Mouse (Mus musculus) frontal cortex, adult 2 months (tissue): ENCODE data around the gene Hand2. TPM values are rescaled to one million over a fixed set of nuclear protein-coding genes. Genes with fewer than 3 reads are reported as not detected.

Source experiments
- DNase-seq, 2 experiments: peaks; one replicate each; pipeline ENCODE4 v3.0.0; 2022; ENCODE audit warnings: low spot score in 1 of 2; ENCODE audit errors: extremely low spot score in 1 of 2
- polyA plus RNA-seq: library from polyadenylated mRNA; depleted of rRNA; stranded (reverse); fragments of >200 nt; gene quantifications from 2 replicates; pipeline ENCODE4 v1.2.3, GENCODE M21; 2012

Gene Hand2
- polyA plus RNA-seq, 1 experiment = 0.04 TPM

GRCm38 (mm10) chr8:57324091-57324490, 3.3 kb downstream of the Hand2 start:
- no peak for DNase-seq

DNA sequence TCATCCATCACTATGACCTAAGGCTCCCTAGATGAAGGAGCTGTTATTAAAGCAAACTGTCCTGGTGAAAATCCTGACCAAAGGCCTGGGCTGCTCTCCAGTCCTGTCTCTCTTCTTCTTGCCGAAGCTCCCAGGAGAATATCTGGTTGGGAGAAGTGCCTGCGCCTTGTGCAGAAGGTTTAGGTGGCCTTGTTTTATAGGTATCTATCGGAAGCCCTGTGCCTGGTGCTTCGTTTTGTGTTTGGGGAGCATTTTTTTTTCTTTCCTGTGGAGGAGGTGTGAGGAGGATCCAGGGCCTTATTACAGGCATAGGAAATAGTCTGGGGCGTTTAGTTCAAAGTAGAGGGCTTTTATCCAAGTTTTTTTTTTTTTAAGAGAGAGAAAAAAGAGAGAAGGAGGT, 3.9 kb downstream of the Hand2 start:
- no peak for DNase-seq

- no peak for DNase-seq
Observed at GRCm38 (mm10) chr8:57325111-57325891, 4.5 kb downstream of the Hand2 start.

DNA sequence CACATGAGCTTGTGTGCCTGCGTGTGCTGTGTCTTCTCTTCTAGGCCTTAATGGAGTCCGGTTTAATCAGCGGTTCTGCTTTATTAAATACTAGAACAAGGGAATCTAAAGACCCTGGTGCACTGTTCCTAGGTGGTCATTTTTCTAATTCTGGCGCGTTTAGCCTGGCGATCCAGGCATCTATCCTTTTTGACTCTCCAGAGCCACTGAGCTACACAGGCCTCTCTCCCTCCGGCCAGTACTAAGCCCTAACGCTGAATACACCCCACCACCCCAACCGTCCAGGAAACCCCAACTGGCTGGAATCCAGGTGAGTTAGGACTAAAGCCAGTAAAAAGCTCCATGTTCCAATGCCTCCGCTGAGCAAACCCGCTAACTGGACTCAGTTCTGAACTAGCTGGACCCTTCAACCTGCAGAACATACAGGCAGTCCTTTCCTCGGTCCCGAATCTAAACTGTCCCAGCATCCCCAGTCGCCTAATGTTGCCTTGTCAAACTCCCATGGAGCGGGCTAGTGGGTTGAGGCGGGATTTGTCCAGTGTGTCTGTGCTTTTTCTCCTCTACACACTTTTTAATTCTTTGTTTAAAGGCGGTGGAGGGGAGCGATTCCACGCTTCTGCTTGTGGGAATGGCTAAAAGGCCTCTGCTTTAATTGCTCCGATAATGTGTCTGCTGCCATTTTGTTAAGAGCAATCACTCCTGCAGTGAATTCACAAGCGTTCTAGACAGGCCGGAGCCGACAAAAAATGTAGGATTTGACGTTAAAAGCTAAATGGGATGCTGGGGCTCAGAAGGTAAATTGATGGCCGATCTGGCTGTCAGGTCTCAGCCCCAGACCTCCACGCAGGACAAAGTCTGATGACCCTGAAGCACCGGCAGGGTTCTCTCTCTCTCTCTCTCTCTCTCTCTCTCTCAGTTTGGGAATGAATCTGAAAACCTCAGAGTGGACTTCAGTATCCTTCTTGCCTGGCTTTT, 5.6 kb downstream of the Hand2 start:
- no peak for DNase-seq

GRCm38 (mm10) chr8:57327281-57328160, 6.7 kb downstream of the Hand2 start:
- DNase-seq = no peak

GRCm38 (mm10) chr8:57328161-57328920, 7.6 kb downstream of the Hand2 start:
- DNase-seq = no peak

- DNase-seq = no peak
Observed at GRCm38 (mm10) chr8:57328931-57329341, 8.2 kb downstream of the Hand2 start.

DNA sequence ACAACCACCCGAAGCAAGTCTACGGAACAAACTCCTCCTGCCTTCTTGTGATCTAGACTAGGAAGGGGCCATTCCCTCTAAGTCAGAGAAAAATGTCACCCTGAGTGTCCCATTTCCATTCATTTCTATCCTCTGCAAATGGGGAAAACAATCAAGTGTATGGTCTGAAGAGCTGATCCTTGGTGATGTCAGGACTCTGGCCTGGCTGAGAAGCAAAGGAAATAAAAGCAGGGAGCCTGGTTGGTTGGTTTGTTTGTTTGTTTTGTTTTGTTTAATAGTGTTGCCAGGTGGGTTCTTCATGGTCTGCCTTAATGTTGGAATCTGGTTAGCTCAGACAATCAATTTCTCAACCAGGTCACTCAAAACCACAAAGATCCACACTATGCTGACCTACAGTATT, 9.3 kb downstream of the Hand2 start:
- DNase-seq = no peak

GRCm38 (mm10) chr8:57331727-57332630, 11.2 kb downstream of the Hand2 start:
- DNase-seq = no peak

DNA sequence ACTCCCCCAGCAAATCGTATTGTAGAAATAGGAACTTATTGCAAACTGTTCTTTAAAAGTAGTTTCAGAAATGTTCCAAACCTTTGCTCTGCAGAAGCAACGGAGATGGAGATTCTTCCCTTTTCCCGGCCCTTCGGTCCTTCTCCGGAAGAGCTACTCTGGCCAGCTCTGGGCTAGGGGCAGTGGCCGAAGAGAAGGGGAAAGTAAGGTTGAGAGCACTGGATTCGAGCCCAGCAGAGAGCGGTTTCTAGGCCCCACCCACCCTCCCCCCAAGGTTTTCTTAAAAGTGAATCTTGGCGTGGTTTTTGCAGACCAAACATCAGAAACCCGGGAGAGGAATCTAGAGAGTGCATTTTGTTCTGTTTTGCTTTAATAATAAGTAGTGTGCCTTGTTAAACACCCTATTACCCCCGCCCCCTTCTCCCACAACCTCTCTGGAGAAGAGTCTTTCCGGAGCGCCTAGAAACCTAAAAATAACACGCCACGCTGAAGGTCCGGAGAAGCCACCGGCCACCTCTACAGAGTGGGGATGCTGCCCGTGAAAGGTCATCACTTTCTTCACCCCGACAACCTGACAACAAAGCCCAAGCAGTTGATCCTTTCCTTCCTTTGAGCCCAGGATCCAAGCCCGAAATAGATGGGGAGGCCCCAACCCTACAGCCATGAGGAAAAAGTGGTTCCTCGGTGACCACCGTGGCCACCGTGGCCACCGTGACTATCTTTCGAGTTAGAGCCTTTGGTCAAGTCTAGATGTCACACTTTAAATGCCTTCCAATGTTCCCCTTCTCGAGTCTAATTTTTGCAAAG, 12.1 kb downstream of the Hand2 start:
- DNase-seq = no peak

- DNase-seq = peak in 1 of 2 experiments; percentile 36
Observed at GRCm38 (mm10) chr8:57333483-57333770, 12.6 kb downstream of the Hand2 start.

DNA sequence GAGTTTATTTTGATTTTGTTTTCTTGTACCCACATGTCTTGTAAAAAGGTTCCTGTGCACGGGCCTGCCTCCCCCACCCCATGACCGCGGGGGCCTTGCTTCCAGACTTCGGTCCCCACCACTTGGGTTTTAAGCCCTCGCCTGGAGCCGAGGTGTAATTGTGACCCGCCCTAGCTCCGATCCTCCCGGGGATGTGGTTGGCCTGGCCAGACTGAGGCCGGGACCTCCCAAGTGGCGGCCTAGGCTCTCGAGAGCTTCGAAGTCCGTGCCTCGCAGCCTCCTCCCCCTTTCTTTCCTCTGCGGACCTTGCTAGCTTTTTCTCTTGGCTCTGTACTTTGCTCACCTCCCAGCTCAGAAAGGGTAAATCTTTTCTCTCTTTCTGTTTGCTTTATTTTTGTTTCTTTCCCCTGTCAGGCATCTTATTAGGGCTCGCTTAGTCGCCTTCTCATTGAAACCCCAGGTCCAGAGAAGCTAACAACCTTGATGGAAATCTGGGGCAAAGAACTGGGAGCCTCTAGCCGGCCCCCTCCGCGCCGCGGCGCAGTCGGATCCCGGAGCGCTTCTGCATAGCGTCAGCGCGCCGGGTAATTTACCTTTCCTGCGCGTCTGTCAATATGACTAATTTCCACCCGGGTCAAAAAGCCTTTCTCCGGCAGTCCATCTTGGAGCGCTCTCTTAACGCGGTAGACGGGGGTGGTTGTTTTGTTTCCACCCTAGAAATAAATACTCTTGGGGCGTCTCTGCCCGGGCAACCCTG, 13.2 kb downstream of the Hand2 start:
- no peak for DNase-seq

GRCm38 (mm10) chr8:57334714-57335113, 13.9 kb downstream of the Hand2 start:
- no peak for DNase-seq

GRCm38 (mm10) chr8:57337271-57338030, 16.7 kb downstream of the Hand2 start:
- DNase-seq = no peak

DNA sequence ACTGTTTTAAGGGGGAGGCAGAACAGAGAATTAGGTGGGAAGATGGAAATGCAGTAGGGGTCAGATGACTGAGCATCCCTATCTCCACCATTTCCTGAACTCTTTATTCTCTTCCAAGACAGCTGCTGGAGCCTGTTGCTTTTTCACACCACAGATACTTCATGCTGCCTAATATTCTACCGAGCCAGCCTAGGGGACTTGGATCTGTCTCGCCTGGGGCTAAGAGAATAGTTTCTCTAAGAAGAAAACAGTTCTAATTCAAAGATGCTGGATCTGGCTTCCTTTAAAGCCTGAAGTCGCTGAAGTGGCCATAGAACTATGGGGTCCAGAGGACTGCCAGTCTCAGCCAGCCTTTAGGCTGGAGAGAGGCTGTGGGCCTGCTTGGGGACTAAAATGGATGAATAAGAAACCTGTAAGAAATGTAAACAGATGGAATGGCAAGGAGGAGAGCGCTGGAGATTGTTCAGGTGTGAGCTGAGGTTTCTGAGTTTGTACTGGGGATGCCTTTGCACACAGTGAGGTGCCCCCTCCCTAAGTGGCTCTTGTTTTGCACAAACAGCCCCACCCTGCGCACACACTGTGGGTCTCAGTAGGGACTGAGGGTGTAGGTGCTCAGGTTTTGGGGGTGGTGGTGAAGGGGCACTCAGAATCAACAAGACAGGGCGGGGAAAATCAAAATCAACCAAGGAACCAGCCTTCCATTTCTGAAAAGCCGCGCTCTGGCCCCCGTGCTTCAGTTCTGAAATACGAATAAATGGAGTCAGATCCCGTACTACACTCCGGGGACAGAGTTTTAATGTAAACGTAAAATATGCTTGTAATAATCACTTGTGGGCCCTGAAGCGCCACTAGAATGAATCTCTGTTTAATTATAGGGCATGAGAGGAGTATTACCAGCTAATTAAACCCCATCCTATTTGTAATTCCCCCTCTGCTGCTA, 19.2 kb downstream of the Hand2 start:
- no peak for DNase-seq
